Mouse (Mus musculus) CH12.LX (cell line): ENCODE measurements around the gene Wnk4. TPM values are rescaled to one million over a fixed set of nuclear protein-coding genes. Genes with fewer than 3 reads are reported as not detected.

Experiments
- DNase-seq: peaks from one replicate; pipeline ENCODE4 v3.0.0-alpha.2; 2013; ENCODE audit errors: extremely low read depth
- H3K27ac ChIP-seq: 2 replicates; pipeline ENCODE4 v1.5.1; 2012; ENCODE audit warnings: low read depth, mild to moderate bottlenecking, control low read depth, moderate library complexity; ENCODE audit not compliant: insufficient read depth
- H3K27me3 ChIP-seq: replicated peaks from 2 replicates; pipeline ENCODE3; 2012; ENCODE audit warnings: inconsistent platforms
- H3K36me3 ChIP-seq, 2 experiments: replicated peaks in 1 of 2; 2 replicates each; pipeline versions ENCODE3 to v1.6.1; 2012; ENCODE audit warnings: inconsistent platforms in 1 of 2, low read length in 1 of 2, mild to moderate bottlenecking in 1 of 2, mixed read lengths in 1 of 2, moderate library complexity in 1 of 2; ENCODE audit not compliant: control insufficient read depth in 1 of 2, insufficient read depth in 1 of 2
- H3K4me1 ChIP-seq, 2 experiments: 2 replicates each; pipeline ENCODE4 v1.6.1; 2012; ENCODE audit warnings: inconsistent platforms in 1 of 2, moderate library complexity in 1 of 2; ENCODE audit not compliant: insufficient read depth in 2 of 2, control insufficient read depth in 1 of 2
- H3K4me2 ChIP-seq: 2 replicates; pipeline ENCODE4 v1.6.1; 2012; ENCODE audit warnings: low read depth, mild to moderate bottlenecking, control low read depth; ENCODE audit not compliant: poor library complexity, insufficient read depth, severe bottlenecking
- H3K4me3 ChIP-seq, 3 experiments: fragments of 150-350 bp in 1 of 3; sonication (generic) in 1 of 3; replicated peaks in 1 of 3; 2 replicates each; pipeline versions ENCODE3 to v1.5.1; 2011 to 2012; ENCODE audit warnings: low read depth in 2 of 3, low read length in 2 of 3, mild to moderate bottlenecking in 2 of 3, moderate library complexity in 2 of 3, control low read depth in 1 of 3, improper control_type of control experiment in 1 of 3, inconsistent platforms in 1 of 3, mixed read lengths in 1 of 3; ENCODE audit not compliant: poor library complexity in 1 of 3
- H3K79me2 ChIP-seq: replicated peaks from 2 replicates; pipeline ENCODE4 v1.6.1; 2012; ENCODE audit warnings: mild to moderate bottlenecking, moderate library complexity; ENCODE audit not compliant: control insufficient read depth, poor library complexity, insufficient read depth, severe bottlenecking; ENCODE audit errors: extremely low read depth
- H3K9ac ChIP-seq: 2 replicates; pipeline ENCODE4 v1.6.1; 2012; ENCODE audit warnings: low read depth, mild to moderate bottlenecking, control low read depth, moderate library complexity; ENCODE audit not compliant: insufficient read depth
- H3K9me3 ChIP-seq: replicated peaks from 2 replicates; pipeline ENCODE3; 2012; ENCODE audit warnings: low read length, inconsistent platforms, mixed read lengths
- BHLHE40 ChIP-seq: IDR thresholded peaks from 2 replicates; pipeline ENCODE4 v1.6.1; 2011; ENCODE audit warnings: mild to moderate bottlenecking, low read depth, low read length, improper control_type of control experiment
- ELF1 ChIP-seq: IDR thresholded peaks from 2 replicates; pipeline ENCODE4 v1.6.1; 2014; ENCODE audit warnings: low read depth, mild to moderate bottlenecking, inconsistent platforms, low read length, improper control_type of control experiment
- KAT2A ChIP-seq: IDR thresholded peaks from 2 replicates; pipeline ENCODE4 v1.6.1; 2012; ENCODE audit warnings: low read length, improper control_type of control experiment, inconsistent platforms; ENCODE audit not compliant: insufficient replicate concordance
- MAX ChIP-seq: IDR thresholded peaks from 2 replicates; pipeline ENCODE4 v1.6.1; 2011; ENCODE audit warnings: low read length, improper control_type of control experiment
- MXI1 ChIP-seq: IDR thresholded peaks from 2 replicates; pipeline ENCODE4 v1.6.1; 2011; ENCODE audit warnings: mild to moderate bottlenecking, low read depth, low read length, improper control_type of control experiment
- POLR2A ChIP-seq: IDR thresholded peaks from 2 replicates; pipeline ENCODE4 v1.6.1; 2011; ENCODE audit warnings: low read depth, mild to moderate bottlenecking, improper control_type of control experiment, low read length
- POLR2AphosphoS2 ChIP-seq: IDR thresholded peaks from 2 replicates; pipeline ENCODE4 v1.6.1; 2011; ENCODE audit warnings: low read depth, low read length, improper control_type of control experiment
- USF1 ChIP-seq: IDR thresholded peaks from 2 replicates; pipeline ENCODE4 v1.6.1; 2014; ENCODE audit warnings: low read depth, mild to moderate bottlenecking, inconsistent platforms, low read length, improper control_type of control experiment
- dilution Hi-C: fragments of 300-500 bp; cut with MboI; formaldehyde crosslinking; loops from 2 replicates; pipeline ENCODE4 v1.14.3; 2020; ENCODE audit warnings: low sequenced_read_pairs; ENCODE audit not compliant: extremely low pct_unique_long_range_greater_than_20kb, extremely low pct_ligation_motif_present
- in situ Hi-C: fragments of 300-500 bp; cut with MboI; formaldehyde crosslinking; loops from 3 replicates; pipeline ENCODE4 v1.14.3; 2019; ENCODE audit warnings: low sequenced_read_pairs, low pct_ligation_motif_present, low pct_unique_long_range_greater_than_20kb, mixed read lengths
- polyA plus RNA-seq: library from polyadenylated mRNA; unstranded; fragments of >175 nt; gene quantifications from 2 replicates; pipeline ENCODE4 v1.2.1, GENCODE M21; 2012; ENCODE audit warnings: low read depth; ENCODE audit not compliant: insufficient read length
- total RNA-seq, 2 experiments: library from RNA; depleted of rRNA; stranded (reverse); fragments of 300-350 nt in 1 of 2; fragments of >200 nt in 1 of 2; gene quantifications; 2 replicates each; pipeline ENCODE4 v1.2.3; 2012 to 2014

Wnk4 gene
- total and polyA plus RNA-seq, 3 experiments, result 0.85 to 7.8 (median 0.90) TPM

DNA sequence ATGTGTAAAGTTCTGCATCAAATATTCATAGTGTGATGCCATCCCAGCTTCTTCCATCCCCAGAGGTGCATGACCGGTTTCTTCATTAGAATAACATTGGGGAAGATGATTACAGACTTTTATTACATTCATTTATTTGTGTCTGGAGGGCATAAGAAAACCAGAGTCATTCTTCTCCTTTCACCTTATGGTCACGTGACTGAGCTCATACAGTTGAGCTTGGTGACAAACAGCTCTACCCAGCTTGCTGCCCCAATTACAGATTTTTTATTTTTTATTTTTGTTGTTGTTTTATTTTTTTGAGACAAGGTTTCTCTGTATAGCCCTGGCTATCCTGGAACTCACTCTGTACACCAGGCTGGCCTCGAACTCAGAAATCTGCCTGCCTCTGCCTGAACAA, 12.1 kb downstream of the Wnk4 start:
- Histone ChIP-seq H3K36me3 (peaks cover 14 to 68% of the 10 kb centered on the region in 2 experiments), H3K27ac (no peak overlapping the region), H3K9me3 (no peaks in the 10 kb centered on the region), H3K9ac (no peak overlapping the region), H3K27me3 (no peaks in the 10 kb centered on the region), H3K79me2 (no peaks in the 10 kb centered on the region; the same call in 1 of the 2 replicates), H3K4me2 (no peak overlapping the region), H3K4me3 (no peak overlapping the region)
- in situ Hi-C loops (no loop called here), dilution Hi-C loops (no loop called here)
- DNase-seq, result no peak
- TF ChIP-seq USF1 (0 out of 2 replicates have a peak, but pooled peaks have one; percentile 2), BHLHE40 (no peak)
- TF ChIP-seq, all 38 proteins: peak for 1
- H3K4me1 ChIP-seq, result peaks cover 8 to 16% of the 10 kb centered on the region in 2 experiments; a peak in 3 of 4 replicates

DNA sequence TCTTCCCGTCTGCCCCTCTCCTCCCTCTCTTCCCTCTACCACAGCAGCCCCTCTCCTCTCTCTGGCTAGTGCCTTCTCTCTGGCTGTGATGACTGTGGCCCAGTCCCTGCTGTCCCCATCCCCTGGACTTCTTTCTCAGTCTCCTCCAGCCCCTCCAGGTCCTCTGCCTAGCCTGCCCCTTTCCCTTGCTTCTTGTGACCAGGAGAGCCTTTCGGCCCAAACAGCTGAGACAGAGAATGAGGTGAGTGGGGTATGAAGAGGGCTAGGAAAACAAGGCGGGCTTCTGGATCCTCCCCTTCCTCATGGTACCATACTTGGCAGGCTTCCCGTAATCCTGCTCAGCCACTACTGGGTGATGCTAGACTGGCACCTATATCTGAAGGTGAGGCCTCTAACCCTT, 14.9 kb downstream of the Wnk4 start:
- Histone ChIP-seq H3K9me3 (no peaks in the 10 kb centered on the region), H3K4me2 (no peak overlapping the region), H3K9ac (no peak overlapping the region), H3K27ac (no peak overlapping the region), H3K36me3 (peaks cover 14 to 48% of the 10 kb centered on the region in 2 experiments), H3K79me2 (no peaks in the 10 kb centered on the region; the same call in 1 of the 2 replicates), H3K27me3 (no peaks in the 10 kb centered on the region), H3K4me3 (no peak overlapping the region), H3K4me1 (peaks cover 13 to 37% of the 10 kb centered on the region in 2 experiments)
- dilution Hi-C loops, result no loop called here
- in situ Hi-C loops, result no loop called here
- DNase-seq, result no peak
- TF ChIP-seq ELF1 (no peak), KAT2A (no peak), POLR2A (no peak), MXI1 (no peak), POLR2AphosphoS2 (no peak)

DNA sequence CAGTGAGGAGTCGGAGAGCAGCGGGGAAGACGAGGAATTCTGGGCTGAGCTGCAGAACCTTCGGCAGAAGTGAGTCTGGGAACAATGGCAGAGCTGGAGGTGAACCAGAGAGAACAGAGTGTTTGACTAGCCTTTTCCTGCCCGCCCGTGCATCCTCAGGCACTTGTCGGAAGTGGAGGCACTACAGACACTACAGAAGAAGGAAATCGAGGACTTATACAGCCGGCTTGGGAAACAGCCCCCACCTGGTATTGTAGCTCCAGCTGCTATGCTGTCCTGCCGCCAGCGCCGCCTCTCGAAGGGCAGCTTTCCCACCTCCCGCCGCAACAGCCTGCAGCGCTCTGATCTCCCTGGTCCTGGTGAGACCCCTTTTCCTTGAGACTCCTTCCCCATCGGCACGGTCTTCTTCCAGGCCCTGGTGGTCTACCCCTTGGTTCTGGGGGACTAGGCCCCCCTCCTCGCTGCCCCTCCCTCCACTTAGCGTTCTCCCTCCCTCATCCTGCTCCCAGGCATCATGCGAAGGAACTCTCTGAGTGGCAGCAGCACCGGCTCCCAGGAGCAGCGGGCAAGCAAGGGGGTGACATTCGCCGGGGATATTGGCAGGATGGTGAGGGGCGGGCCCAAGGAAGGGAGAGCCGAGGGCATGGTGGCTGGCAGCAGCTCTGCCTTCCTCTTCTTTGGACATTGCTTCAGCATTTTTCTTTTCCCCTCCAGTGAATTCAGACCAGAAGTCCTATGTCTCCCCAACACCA, 16.1 kb downstream of the Wnk4 start:
- Histone ChIP-seq H3K9ac (no peak overlapping the region), H3K27me3 (no peaks in the 10 kb centered on the region)
- TF ChIP-seq POLR2A (0 out of 2 replicates have a peak, but pooled peaks have one; percentile 10), MAX (no peak)
- TF ChIP-seq, all 38 proteins: peak for 1
- no peaks in the 10 kb centered on the region; the same call in 1 of the 2 replicates for H3K79me2 ChIP-seq
- peaks cover 14 to 42% of the 10 kb centered on the region in 2 experiments for H3K36me3 ChIP-seq
- no peaks in the 10 kb centered on the region for H3K9me3 ChIP-seq
- H3K4me1 ChIP-seq, result peaks cover 13 to 42% of the 10 kb centered on the region in 2 experiments
- dilution Hi-C loops (no loop called here), in situ Hi-C loops (no loop called here)
- H3K4me2 ChIP-seq, result no peak overlapping the region
- DNase-seq, result no peak
- H3K27ac ChIP-seq, result no peak overlapping the region
- no peak overlapping the region for H3K4me3 ChIP-seq
